Mouse (Mus musculus) midbrain, embryonic 12.5 days (tissue): ENCODE data around the gene Fbxo24. TPM values are rescaled to one million over a fixed set of nuclear protein-coding genes. Genes with fewer than 3 reads are reported as not detected.

ENCODE experiments used
- ATAC-seq: fragments of 200-750 bp; cut with Nextera tagmentation; 2 replicates; pipeline ENCODE4 v1.8.0; 2017; ENCODE audit warnings: low read depth, moderate TSS enrichment, moderate library complexity; ENCODE audit not compliant: low FRiP score
- H3K27ac ChIP-seq: fragments of 300-500 bp; sonication (generic); replicated peaks from 2 replicates; pipeline ENCODE4 v1.5.1; 2016; ENCODE audit warnings: mild to moderate bottlenecking
- H3K27me3 ChIP-seq: fragments of 300-500 bp; sonication (generic); 2 replicates; pipeline ENCODE4 v1.6.1; 2016; ENCODE audit warnings: mild to moderate bottlenecking
- H3K36me3 ChIP-seq: fragments of 300-500 bp; sonication (generic); 2 replicates; pipeline ENCODE4 v1.6.1; 2016
- H3K4me1 ChIP-seq: fragments of 300-500 bp; sonication (generic); 2 replicates; pipeline ENCODE4 v1.6.1; 2016
- H3K4me2 ChIP-seq: fragments of 300-500 bp; sonication (generic); replicated peaks from 2 replicates; pipeline ENCODE4 v1.6.1; 2016; ENCODE audit warnings: mild to moderate bottlenecking, moderate library complexity
- H3K4me3 ChIP-seq: fragments of 300-500 bp; sonication (generic); 2 replicates; pipeline ENCODE4 v1.5.1; 2016; ENCODE audit warnings: mild to moderate bottlenecking
- H3K9ac ChIP-seq: fragments of 300-500 bp; sonication (generic); replicated peaks from 2 replicates; pipeline ENCODE4 v1.6.1; 2016; ENCODE audit warnings: mild to moderate bottlenecking, moderate library complexity
- H3K9me3 ChIP-seq: fragments of 300-500 bp; sonication (generic); 2 replicates; pipeline ENCODE4 v1.6.1; 2016; ENCODE audit warnings: mild to moderate bottlenecking
- WGBS: fragments of 180-500 bp; shearing (Covaris S2); methylation state at CpG from one replicate; pipeline ENCODE4 v1.1.7; 2016; 5-methylcytosine and 5-hydroxymethylcytosine counted together
- polyA plus RNA-seq: library from polyadenylated mRNA; unstranded; fragments of >200 nt; fragmentation: Nextera tagmentation; extraction: Ambion mirVana; gene quantifications from 2 replicates; pipeline ENCODE4 v1.2.1, GENCODE M21; 2016

Fbxo24 gene
- polyA plus RNA-seq, 1 experiment from 2014 or later: 0.23 TPM

DNA sequence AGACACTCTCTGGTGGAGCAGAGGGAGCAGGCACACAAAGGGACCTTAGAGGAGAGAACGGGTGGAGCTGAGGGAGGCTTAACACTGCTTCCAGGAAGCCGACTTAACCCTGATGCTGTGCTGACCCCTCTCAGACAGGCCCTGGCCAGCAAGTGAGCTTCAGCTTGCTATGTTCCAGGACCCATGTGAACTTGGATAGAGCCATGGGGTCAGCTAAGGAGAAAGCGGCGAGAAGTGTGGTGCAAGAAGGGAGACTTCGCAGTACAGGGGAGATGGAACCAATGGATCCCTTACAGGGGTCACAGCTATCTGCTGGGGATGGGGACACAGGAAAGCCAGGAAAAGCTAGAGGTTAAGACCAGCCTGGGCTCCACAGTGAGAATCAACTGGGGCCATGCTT, 15.7 kb downstream of the Fbxo24 start:
- Histone ChIP-seq H3K27me3 (peaks cover 20% of the 10 kb centered on the region), H3K9me3 (no peaks in the 10 kb centered on the region), H3K4me2 (no peak overlapping the region), H3K27ac (peak overlapping the region; percentile 42; the same call in 1 of the 2 replicates), H3K36me3 (no peaks in the 10 kb centered on the region), H3K9ac (no peak overlapping the region; the same call in 1 of the 2 replicates), H3K4me3 (no peak overlapping the region), H3K4me1 (peaks cover 34% of the 10 kb centered on the region)
- 64% methylated on average over 5 of the region's 5 CpGs for WGBS
- ATAC-seq: no peak

DNA sequence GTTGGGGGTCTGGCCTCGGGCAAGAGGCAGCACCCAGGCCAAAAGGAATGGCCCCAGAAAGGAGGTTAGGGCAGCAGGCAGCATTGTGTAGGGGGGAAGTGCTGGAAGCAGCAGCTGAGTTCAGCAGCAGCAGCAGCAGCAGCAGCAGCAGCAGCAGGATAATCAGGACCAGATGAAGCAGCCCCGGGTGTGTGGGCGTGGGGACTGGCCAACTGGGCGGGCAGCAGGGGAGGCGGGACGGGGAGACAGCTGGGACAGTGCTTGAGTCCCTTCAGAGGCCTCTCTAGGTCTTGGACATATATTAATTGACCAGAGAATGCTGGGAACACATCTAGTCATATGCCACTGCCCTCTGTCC, 17.6 kb downstream of the Fbxo24 start:
- peak overlapping the region; percentile 66 for H3K27ac ChIP-seq
- H3K4me2 ChIP-seq: no peak overlapping the region
- no peaks in the 10 kb centered on the region for H3K36me3 ChIP-seq
- H3K9ac ChIP-seq: no peak overlapping the region
- 15% methylated on average over 6 of the region's 6 CpGs for WGBS
- no peak for ATAC-seq
- no peaks in the 10 kb centered on the region for H3K9me3 ChIP-seq
- no peak overlapping the region for H3K4me3 ChIP-seq
- peaks cover 29% of the 10 kb centered on the region for H3K27me3 ChIP-seq
- H3K4me1 ChIP-seq: peaks cover 38% of the 10 kb centered on the region

DNA sequence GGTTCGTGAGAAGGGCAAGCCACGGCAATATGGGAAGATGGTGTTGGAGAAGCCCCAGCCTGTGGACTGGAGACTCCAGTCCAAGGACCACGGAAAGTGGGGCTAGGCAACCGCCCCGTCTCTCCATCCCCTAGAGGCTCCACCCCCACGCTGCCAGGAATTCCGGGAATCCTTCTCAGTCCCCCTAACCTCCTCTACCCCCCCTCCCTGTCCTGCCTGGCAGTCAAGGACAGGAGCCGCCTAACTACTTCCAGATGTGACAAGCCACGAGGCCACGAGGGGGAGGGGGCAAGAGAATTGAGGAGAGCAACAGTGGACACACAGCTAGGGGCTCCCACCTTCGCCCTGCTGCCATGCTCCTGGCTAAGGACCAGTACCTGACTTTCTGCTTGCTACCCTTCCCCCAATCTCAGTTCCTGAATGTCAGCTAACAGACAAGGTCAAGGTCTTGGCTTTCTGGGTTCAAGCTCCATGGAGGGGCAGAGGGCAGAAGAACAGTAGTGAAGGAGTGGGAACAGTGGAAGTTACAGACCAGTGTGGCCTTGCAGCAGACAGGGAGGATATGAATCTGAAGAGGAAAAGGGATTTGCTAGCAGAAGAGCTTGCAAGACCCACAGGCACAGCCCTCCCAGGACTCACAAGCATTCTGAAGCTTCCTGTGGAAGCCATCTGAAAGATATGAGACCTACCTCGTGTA, 18.1 kb downstream of the Fbxo24 start:
- Histone ChIP-seq H3K9ac (0 out of 2 replicates have a peak overlapping the region, but pooled peaks have one; percentile 17), H3K9me3 (no peaks in the 10 kb centered on the region), H3K27ac (peak overlapping the region; percentile 66), H3K4me2 (peak overlapping the region; percentile 23; the same call in 1 of the 2 replicates), H3K4me3 (no peak overlapping the region), H3K27me3 (peaks cover 29% of the 10 kb centered on the region), H3K36me3 (0 out of 2 replicates have a peak, but pooled peaks cover under 1% of the 10 kb centered on the region), H3K4me1 (peaks cover 38% of the 10 kb centered on the region)
- 21% methylated on average over 11 of the region's 12 CpGs for WGBS
- ATAC-seq: no peak

DNA sequence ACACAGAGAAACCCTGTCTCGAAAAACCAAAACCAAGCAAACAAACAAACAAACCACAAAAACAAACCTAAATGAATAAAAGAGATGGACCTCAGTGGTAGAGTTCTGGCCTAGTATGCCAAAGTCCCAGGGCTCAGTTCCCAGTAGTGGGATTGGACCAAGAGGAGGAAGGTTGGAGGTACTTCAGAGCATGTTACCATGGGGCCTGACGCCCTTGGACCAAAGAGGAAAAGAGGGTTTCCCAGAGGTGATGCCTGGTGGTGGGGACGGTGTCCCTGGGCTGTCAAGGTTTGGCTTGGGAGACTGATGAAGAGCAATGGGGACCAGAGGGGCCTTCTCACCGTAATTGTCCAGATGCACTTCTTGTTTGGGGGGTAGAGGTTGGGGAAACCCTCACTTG, 18.7 kb downstream of the Fbxo24 start:
- H3K36me3 ChIP-seq: 0 out of 2 replicates have a peak, but pooled peaks cover 2% of the 10 kb centered on the region
- no peak overlapping the region for H3K4me2 ChIP-seq
- no peak overlapping the region for H3K4me3 ChIP-seq
- no peak for ATAC-seq
- no peaks in the 10 kb centered on the region for H3K9me3 ChIP-seq
- WGBS: 67% methylated on average over 4 of the region's 4 CpGs
- peaks cover 38% of the 10 kb centered on the region for H3K4me1 ChIP-seq
- peaks cover 29% of the 10 kb centered on the region for H3K27me3 ChIP-seq
- no peak overlapping the region for H3K9ac ChIP-seq
- no peak overlapping the region for H3K27ac ChIP-seq

DNA sequence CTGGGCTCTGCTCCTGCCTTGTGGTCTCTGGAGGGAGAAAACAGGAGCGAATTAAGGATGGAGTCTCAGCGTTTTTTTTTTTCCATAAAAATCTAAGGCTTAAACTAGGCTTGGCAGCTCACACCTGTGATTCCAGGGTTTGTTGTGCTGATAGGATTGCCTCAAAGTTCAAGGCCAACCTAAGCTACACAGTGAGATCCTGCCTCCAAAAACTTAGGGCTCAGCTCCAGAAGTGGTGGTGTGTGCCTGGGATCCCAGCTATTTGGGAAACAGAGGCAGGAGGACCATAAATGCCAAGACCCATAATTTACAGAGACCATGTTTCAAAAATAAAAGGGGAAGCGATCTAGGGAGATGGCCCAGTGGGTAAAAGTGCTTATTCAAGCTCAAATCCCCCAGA, 19.5 kb downstream of the Fbxo24 start:
- ATAC-seq: no peak
- no peak overlapping the region for H3K4me3 ChIP-seq
- WGBS: 65% methylated on average over 3 of the region's 3 CpGs
- no peak overlapping the region for H3K27ac ChIP-seq
- H3K27me3 ChIP-seq: peaks cover 29% of the 10 kb centered on the region
- H3K9me3 ChIP-seq: no peaks in the 10 kb centered on the region
- H3K9ac ChIP-seq: no peak overlapping the region
- peaks cover 38% of the 10 kb centered on the region for H3K4me1 ChIP-seq
- H3K4me2 ChIP-seq: no peak overlapping the region
- 0 out of 2 replicates have a peak, but pooled peaks cover 2% of the 10 kb centered on the region for H3K36me3 ChIP-seq

DNA sequence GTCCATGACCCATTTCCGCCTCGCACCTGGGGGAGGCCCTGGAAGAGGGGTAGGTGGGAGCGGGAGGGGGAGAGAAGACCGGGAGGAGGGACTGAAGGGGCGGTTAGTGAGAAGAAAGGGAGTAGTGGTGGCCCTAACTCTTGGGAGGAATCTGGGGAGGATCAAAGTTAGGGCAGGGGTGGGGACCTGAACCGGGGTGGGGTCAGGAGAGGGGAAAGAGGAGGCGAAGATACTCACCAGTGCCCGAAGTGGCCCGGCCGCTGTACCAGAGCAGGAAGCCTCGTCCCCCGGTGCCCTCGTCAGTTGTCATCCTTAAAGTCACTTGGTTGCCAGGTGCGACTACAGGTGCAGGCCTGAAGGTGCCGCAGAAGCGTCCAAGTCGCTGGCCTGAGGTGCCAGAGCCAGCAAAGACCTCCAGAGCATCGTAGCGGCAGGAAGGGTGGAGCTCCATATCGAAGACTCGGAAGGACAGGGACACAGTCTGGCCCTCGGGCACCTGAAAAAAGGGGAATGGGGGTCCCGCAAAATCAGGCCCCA, 20.1 kb downstream of the Fbxo24 start:
- H3K4me2 ChIP-seq: peak overlapping the region; percentile 39
- peak overlapping the region; percentile 28; the same call in 1 of the 2 replicates for H3K9ac ChIP-seq
- 0 out of 2 replicates have a peak, but pooled peaks cover 2% of the 10 kb centered on the region for H3K36me3 ChIP-seq
- no peaks in the 10 kb centered on the region for H3K9me3 ChIP-seq
- H3K27me3 ChIP-seq: peaks cover 29% of the 10 kb centered on the region
- ATAC-seq: no peak
- H3K4me3 ChIP-seq: peak overlapping the region; percentile 17
- WGBS: 18% methylated on average over 23 of the region's 23 CpGs
- H3K27ac ChIP-seq: no peak overlapping the region
- H3K4me1 ChIP-seq: peaks cover 38% of the 10 kb centered on the region

DNA sequence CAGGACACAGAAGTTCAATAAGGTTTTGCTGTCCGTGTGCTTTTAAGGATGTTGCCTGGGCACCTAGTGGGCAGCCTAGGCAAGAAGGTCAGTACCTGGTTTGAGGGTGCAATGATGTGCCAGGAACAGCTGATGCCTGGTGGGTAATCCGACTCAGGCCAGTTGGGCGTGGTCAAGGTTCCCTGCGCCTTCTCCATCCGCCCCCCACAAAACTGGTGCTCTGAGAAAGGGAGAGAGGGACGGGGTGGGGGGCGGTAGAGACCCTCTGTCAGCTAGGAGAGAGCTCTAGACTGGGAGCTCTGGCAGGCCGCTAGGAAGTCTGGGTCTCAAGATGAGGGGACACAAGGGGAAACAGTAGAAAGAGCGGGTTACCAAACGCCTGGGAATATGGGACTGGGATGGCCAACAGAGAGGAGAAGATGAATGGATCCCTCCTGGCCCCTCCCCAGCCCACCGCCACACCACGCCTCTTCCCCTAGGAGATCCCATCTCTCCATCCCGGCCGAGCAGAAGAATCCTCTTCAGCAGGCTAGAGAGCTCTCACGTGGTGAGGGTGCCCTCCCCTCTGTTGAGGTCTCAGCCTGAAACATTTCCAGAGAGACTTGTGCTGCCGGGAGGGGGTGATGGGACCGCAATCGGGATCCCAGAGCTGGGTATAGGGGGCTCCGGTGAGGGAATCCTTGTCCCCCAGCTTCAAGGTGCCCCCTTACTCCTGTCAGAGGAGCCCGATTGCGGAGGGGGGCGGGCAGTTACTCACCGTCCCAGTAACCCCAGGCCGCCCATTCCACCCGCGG, 20.7 kb downstream of the Fbxo24 start:
- peak overlapping the region; percentile 17 for H3K4me3 ChIP-seq
- 0 out of 2 replicates have a peak, but pooled peaks cover 2% of the 10 kb centered on the region for H3K36me3 ChIP-seq
- WGBS: 8% methylated on average over 26 of the region's 26 CpGs
- H3K9me3 ChIP-seq: no peaks in the 10 kb centered on the region
- peak overlapping the region; percentile 28; the same call in 1 of the 2 replicates for H3K9ac ChIP-seq
- peak overlapping the region; percentile 39 for H3K4me2 ChIP-seq
- H3K4me1 ChIP-seq: peaks cover 38% of the 10 kb centered on the region
- peaks cover 29% of the 10 kb centered on the region for H3K27me3 ChIP-seq
- ATAC-seq: no peak
- H3K27ac ChIP-seq: no peak overlapping the region

DNA sequence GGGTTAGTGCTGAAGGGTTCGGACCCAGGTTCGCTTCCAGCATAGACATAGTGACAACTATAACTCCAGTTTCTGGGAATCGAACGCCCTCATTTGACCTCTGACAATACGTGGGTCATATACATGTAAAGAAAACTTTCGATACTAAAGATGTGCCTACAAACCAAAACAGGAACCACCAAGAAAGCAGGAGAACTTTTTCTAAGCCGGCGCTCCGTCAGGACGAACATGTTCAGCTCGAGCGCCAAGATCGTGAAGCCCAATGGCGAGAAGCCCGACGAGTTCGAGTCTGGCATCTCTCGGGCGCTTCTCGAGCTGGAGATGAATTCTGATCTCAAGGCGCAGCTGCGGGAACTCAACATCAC, 27.5 kb downstream of the Fbxo24 start:
- Histone ChIP-seq H3K9ac (peak overlapping the region; percentile 43), H3K4me1 (peaks cover 34% of the 10 kb centered on the region), H3K4me2 (peak overlapping the region; percentile 96), H3K27me3 (no peaks in the 10 kb centered on the region), H3K4me3 (peak overlapping the region; percentile 76), H3K27ac (peak overlapping the region; percentile 36; the same call in 1 of the 2 replicates), H3K9me3 (no peaks in the 10 kb centered on the region), H3K36me3 (peaks cover 11% of the 10 kb centered on the region)
- under 1% methylated on average over 22 of the region's 22 CpGs for WGBS
- ATAC-seq: no peak

DNA sequence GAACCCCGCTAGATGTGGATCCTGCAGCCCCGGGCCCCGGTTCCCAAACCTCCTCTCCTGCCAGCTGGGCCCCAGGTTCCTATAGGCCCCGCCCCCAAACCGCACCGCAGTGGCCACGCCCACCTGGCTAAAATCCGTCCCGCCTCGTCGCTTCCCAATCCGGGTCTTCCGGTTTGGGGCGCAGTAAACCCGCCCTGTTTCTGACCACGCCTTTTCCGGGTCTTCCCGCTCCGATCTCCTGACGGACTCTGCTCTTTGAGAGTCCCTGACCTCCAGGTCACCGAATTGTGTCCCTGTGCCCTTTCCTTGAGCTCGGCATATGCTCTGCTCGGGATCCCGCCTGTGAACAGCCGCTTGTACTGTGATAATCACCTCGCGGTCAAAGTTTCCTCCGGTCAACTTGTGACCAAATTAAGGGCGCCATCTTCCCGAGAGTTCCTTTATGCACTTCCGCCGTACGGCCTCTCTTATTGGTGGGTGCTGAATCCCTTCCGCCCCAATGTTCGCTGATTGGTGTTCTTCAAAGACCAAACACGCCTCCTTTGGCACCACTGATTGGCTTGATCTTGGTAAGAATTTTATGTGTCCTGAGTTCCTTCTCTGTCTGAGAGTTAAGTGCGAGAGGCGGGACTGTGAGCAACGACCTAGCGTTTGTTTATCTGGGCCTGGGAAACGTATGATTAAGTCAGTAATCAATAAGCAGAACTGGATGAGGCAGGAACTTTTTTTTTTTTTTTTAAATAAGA, 28.0 kb downstream of the Fbxo24 start, which contains the start of gene Mospd3:
TSS of gene Mospd3 (minus strand) at position 440 of the 746 bp plus-strand sequence.
- under 1% methylated on average over 41 of the region's 41 CpGs for WGBS
- H3K36me3 ChIP-seq: peaks cover 11% of the 10 kb centered on the region
- H3K4me3 ChIP-seq: peak within 1 kb of the TSS; percentile 76
- peak within 1 kb of the TSS; percentile 86 for H3K9ac ChIP-seq
- H3K4me2 ChIP-seq: peak within 1 kb of the TSS; percentile 96
- peaks cover 34% of the 10 kb centered on the region for H3K4me1 ChIP-seq
- no peaks in the 10 kb centered on the region for H3K9me3 ChIP-seq
- peak within 1 kb of the TSS; percentile 76 for H3K27ac ChIP-seq
- ATAC-seq: peak; percentile 96
- H3K27me3 ChIP-seq: no peaks in the 10 kb centered on the region

DNA sequence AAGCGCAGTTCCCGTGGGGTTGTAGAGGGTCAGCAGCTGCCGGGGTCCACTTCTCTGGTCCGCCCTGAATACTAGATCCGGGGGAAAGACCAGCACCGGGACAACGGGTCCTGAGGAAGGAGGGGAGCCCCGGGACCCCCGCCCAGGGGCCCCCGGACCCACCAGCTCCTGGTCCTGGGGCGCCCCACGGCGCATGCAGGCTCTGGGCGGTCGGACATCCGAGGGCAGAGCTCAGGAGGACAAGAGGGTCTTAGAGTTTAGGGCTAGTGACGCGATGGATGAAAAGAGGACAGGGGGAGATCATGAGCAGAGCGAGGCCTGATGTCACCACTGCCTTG, 28.6 kb downstream of the Fbxo24 start:
- no peaks in the 10 kb centered on the region for H3K9me3 ChIP-seq
- 2% methylated on average over 19 of the region's 19 CpGs for WGBS
- ATAC-seq: no peak; the same call in 1 of the 2 replicates
- H3K4me2 ChIP-seq: peak overlapping the region; percentile 96
- H3K27ac ChIP-seq: peak overlapping the region; percentile 76
- H3K9ac ChIP-seq: peak overlapping the region; percentile 86
- H3K4me1 ChIP-seq: peaks cover 34% of the 10 kb centered on the region
- no peaks in the 10 kb centered on the region for H3K27me3 ChIP-seq
- peak overlapping the region; percentile 76 for H3K4me3 ChIP-seq
- H3K36me3 ChIP-seq: peaks cover 8% of the 10 kb centered on the region

DNA sequence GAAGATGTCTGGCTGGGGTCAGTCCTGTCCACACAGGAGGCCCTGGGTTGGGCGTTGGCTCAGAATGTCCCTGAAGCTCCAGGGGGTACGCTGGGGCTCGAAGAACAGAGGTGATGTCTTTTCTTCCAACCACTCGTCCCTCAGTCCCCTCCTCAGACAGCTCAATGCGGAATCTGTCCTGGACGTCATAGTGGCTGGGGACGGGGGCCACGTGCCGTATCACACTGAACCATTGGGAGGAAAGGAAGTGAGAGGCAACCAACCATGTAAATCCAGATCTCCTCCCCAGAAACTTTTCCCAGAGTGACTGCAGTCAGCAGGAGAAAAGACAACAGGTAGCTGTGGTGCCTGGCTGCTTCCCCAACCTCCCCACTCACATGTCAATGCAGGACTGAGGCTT, 29.2 kb downstream of the Fbxo24 start:
- no peak overlapping the region for H3K27ac ChIP-seq

More for the DNA sequence above, 29.2 kb downstream of the Fbxo24 start:
- Histone ChIP-seq H3K4me2 (peak overlapping the region; percentile 96), H3K4me3 (peak overlapping the region; percentile 76), H3K27me3 (no peaks in the 10 kb centered on the region), H3K36me3 (peaks cover 8% of the 10 kb centered on the region), H3K4me1 (peaks cover 34% of the 10 kb centered on the region), H3K9me3 (no peaks in the 10 kb centered on the region), H3K9ac (peak overlapping the region; percentile 86)
- ATAC-seq: no peak
- WGBS: 63% methylated on average over 9 of the region's 9 CpGs
